Mouse (Mus musculus): ENCODE data around the gene Tbc1d1.

- TF ChIP-seq POLR2A (IDR thresholded peaks at IDR 0.05; ENCODE audit: low read depth, low read length): no peak
- no peak for TF ChIP-seq CTCF (conservative IDR thresholded peaks at IDR 0.05 in 1 of 2, IDR thresholded peaks at IDR 0.05 in 1 of 2; ENCODE audit: low read depth in 2 of 2, low read length in 2 of 2)
- no peak for TF ChIP-seq BHLHE40 (IDR thresholded peaks at IDR 0.05; ENCODE audit: low read depth, low read length)
- TF ChIP-seq MAX (IDR thresholded peaks at IDR 0.05; ENCODE audit: low read length): no peak
- TF ChIP-seq CHD1 (IDR thresholded peaks at IDR 0.05; ENCODE audit: low read depth, low read length): no peak
- no peak for TF ChIP-seq TBP (conservative IDR thresholded peaks at IDR 0.05; ENCODE audit: low read depth, low read length)
- no peak for TF ChIP-seq CHD2 (IDR thresholded peaks at IDR 0.05; ENCODE audit: low read length)
- TF ChIP-seq HCFC1 (IDR thresholded peaks at IDR 0.05; ENCODE audit: low read depth, low read length): no peak
Measured at GRCm38 (mm10) chr5:64288031-64288928, 132.2 kb downstream of the Tbc1d1 start.
